Mouse (Mus musculus) C2C12 (cell line): ENCODE measurements at regions not wholly inside any gene's neighbourhood (a gene's known extent, or its start where the extent isn't known, plus 50 kb on each side); places are given as distances from the start of the nearest gene placed in this dataset.

Source experiments
- H3K27me3 ChIP-seq: one replicate; pipeline ENCODE4 v1.6.1; 2011; ENCODE audit not compliant: control insufficient read depth, insufficient read depth, insufficient read length
- H3K36me3 ChIP-seq: one replicate; pipeline ENCODE4 v1.6.1; 2011; ENCODE audit not compliant: control insufficient read depth, insufficient read depth
- H3K4me3 ChIP-seq: one replicate; pipeline ENCODE4 v1.5.1; 2011; ENCODE audit warnings: mild to moderate bottlenecking, control low read depth; ENCODE audit not compliant: poor library complexity, insufficient read depth, severe bottlenecking
- H3K79me2 ChIP-seq: one replicate; pipeline ENCODE4 v1.6.1; 2011; ENCODE audit not compliant: control insufficient read depth, insufficient read depth
- H3K79me3 ChIP-seq: one replicate; pipeline ENCODE4 v1.6.1; 2011; ENCODE audit warnings: low read depth, control low read depth
- H3ac ChIP-seq: one replicate; pipeline ENCODE3; 2011; ENCODE audit warnings: low read depth; ENCODE audit not compliant: control insufficient read depth, insufficient read length
- CEBPB ChIP-seq: IDR thresholded peaks from one replicate; pipeline ENCODE4 v1.6.1; 2011; ENCODE audit warnings: low read depth, mild to moderate bottlenecking, control low read depth, moderate library complexity
- CTCF ChIP-seq: IDR thresholded peaks from one replicate; pipeline ENCODE4 v1.5.1; 2011; ENCODE audit not compliant: control insufficient read depth, insufficient read depth, insufficient read length
- FOSL1 ChIP-seq: IDR thresholded peaks from one replicate; pipeline ENCODE4 v1.8.0; 2011; ENCODE audit warnings: mild to moderate bottlenecking, low read length; ENCODE audit not compliant: poor library complexity, insufficient read depth, severe bottlenecking
- MAX ChIP-seq: IDR thresholded peaks from one replicate; pipeline ENCODE4 v1.6.1; 2011; ENCODE audit warnings: mild to moderate bottlenecking, control low read depth
- MYOD1 ChIP-seq: IDR thresholded peaks from one replicate; pipeline ENCODE4 v1.6.1; 2011; ENCODE audit warnings: low read depth; ENCODE audit not compliant: control insufficient read depth, insufficient read length
- MYOG ChIP-seq: IDR thresholded peaks from one replicate; pipeline ENCODE4 v1.6.1; 2011; ENCODE audit not compliant: control insufficient read depth, insufficient read length; ENCODE audit errors: extremely low read depth
- USF1 ChIP-seq: IDR thresholded peaks from one replicate; pipeline ENCODE4 v1.6.1; 2011; ENCODE audit warnings: low read depth, mild to moderate bottlenecking, control low read depth, moderate library complexity

GRCm38 (mm10) chr8:10784481-10784880 lies 223.8 kb downstream of the Irs2 start:
- Histone ChIP-seq H3K36me3 (no peaks in the 10 kb centered on the region), H3ac (no peak overlapping the region), H3K4me3 (no peak overlapping the region), H3K27me3 (peaks cover 4% of the 10 kb centered on the region), H3K79me2 (no peaks in the 10 kb centered on the region), H3K79me3 (no peaks in the 10 kb centered on the region)
- no peak for TF ChIP-seq CEBPB
- no peak for TF ChIP-seq MYOG
- no peak for TF ChIP-seq FOSL1
- no peak for TF ChIP-seq MYOD1
- TF ChIP-seq CTCF, result no peak
- no peak for TF ChIP-seq USF1
- no peak for TF ChIP-seq MAX

- no peak for TF ChIP-seq MYOD1
- TF ChIP-seq MAX, result no peak
- TF ChIP-seq USF1, result no peak
- no peak for TF ChIP-seq CTCF
- TF ChIP-seq FOSL1, result no peak
- TF ChIP-seq MYOG, result no peak
- TF ChIP-seq CEBPB, result no peak
- H3K27me3 ChIP-seq, result no peaks in the 10 kb centered on the region
- H3K36me3 ChIP-seq, result no peaks in the 10 kb centered on the region
- no peaks in the 10 kb centered on the region for H3K79me2 ChIP-seq
- H3K4me3 ChIP-seq, result no peak overlapping the region
- H3K79me3 ChIP-seq, result no peaks in the 10 kb centered on the region
- no peak overlapping the region for H3ac ChIP-seq
These were observed 226.4 kb downstream of the Irs2 start for GRCm38 (mm10) chr8:10781860-10782259.

GRCm38 (mm10) chr8:10779636-10780035 lies 228.6 kb downstream of the Irs2 start:
- Histone ChIP-seq H3K27me3 (peaks cover 3% of the 10 kb centered on the region), H3K36me3 (no peaks in the 10 kb centered on the region), H3K4me3 (no peak overlapping the region), H3ac (no peak overlapping the region), H3K79me2 (no peaks in the 10 kb centered on the region), H3K79me3 (no peaks in the 10 kb centered on the region)
- TF ChIP-seq CTCF, result no peak
- no peak for TF ChIP-seq CEBPB
- no peak for TF ChIP-seq FOSL1
- no peak for TF ChIP-seq USF1
- TF ChIP-seq MYOD1, result no peak

- no peak for TF ChIP-seq MAX
These were observed 232.9 kb downstream of the Irs2 start for GRCm38 (mm10) chr8:10775202-10776010.

GRCm38 (mm10) chr8:10774778-10775177 lies 233.5 kb downstream of the Irs2 start:
- H3K79me3 ChIP-seq, result no peaks in the 10 kb centered on the region
- H3K36me3 ChIP-seq, result no peaks in the 10 kb centered on the region
- H3K79me2 ChIP-seq, result no peaks in the 10 kb centered on the region
- H3K27me3 ChIP-seq, result peaks cover 4% of the 10 kb centered on the region
- H3ac ChIP-seq, result no peak overlapping the region
- no peak overlapping the region for H3K4me3 ChIP-seq
- TF ChIP-seq USF1, result no peak
- no peak for TF ChIP-seq CTCF
- TF ChIP-seq MYOD1, result no peak
- TF ChIP-seq FOSL1, result no peak
- no peak for TF ChIP-seq MAX
- TF ChIP-seq MYOG, result no peak
- no peak for TF ChIP-seq CEBPB

More at GRCm38 (mm10) chr8:10775202-10776010, 232.9 kb downstream of the Irs2 start:
- Histone ChIP-seq H3K36me3 (no peaks in the 10 kb centered on the region), H3K79me2 (no peaks in the 10 kb centered on the region), H3K27me3 (peaks cover 4% of the 10 kb centered on the region), H3K79me3 (no peaks in the 10 kb centered on the region), H3ac (no peak overlapping the region), H3K4me3 (no peak overlapping the region)

- Histone ChIP-seq H3K79me3 (no peaks in the 10 kb centered on the region), H3K27me3 (peaks cover 10% of the 10 kb centered on the region), H3ac (no peak overlapping the region), H3K36me3 (no peaks in the 10 kb centered on the region), H3K79me2 (no peaks in the 10 kb centered on the region), H3K4me3 (no peak overlapping the region)
- TF ChIP-seq MAX, result no peak
- no peak for TF ChIP-seq MYOG
- TF ChIP-seq FOSL1, result no peak
- no peak for TF ChIP-seq CEBPB
- no peak for TF ChIP-seq CTCF
- TF ChIP-seq USF1, result no peak
- no peak for TF ChIP-seq MYOD1
These were observed 240.1 kb downstream of the Irs2 start for GRCm38 (mm10) chr8:10768181-10768580.
